Mouse (Mus musculus) heart, embryonic 13.5 days (tissue): Measurements from ENCODE around the gene Actr5. TPM values are rescaled to one million over a fixed set of nuclear protein-coding genes. Genes with fewer than 3 reads are reported as not detected.

Experiments
- ATAC-seq: fragments of 200-750 bp; cut with Nextera tagmentation; 2 replicates; pipeline ENCODE4 v1.8.0; 2017; ENCODE audit warnings: moderate TSS enrichment; ENCODE audit not compliant: insufficient number of reproducible peaks, low FRiP score, low TSS enrichment; ENCODE audit errors: extremely low read depth
- H3K27ac ChIP-seq: fragments of 300-500 bp; sonication (generic); replicated peaks from 2 replicates; pipeline ENCODE4 v1.5.1; 2015; ENCODE audit warnings: moderate library complexity, mild to moderate bottlenecking, inconsistent platforms
- H3K27me3 ChIP-seq: fragments of 300-500 bp; sonication (generic); replicated peaks from 2 replicates; pipeline ENCODE4 v1.6.1; 2015; ENCODE audit warnings: mild to moderate bottlenecking, inconsistent platforms
- H3K36me3 ChIP-seq: fragments of 300-500 bp; sonication (generic); 2 replicates; pipeline ENCODE4 v1.6.1; 2015; ENCODE audit warnings: mild to moderate bottlenecking, inconsistent platforms
- H3K4me1 ChIP-seq: fragments of 300-500 bp; sonication (generic); 2 replicates; pipeline ENCODE4 v1.6.1; 2015; ENCODE audit warnings: inconsistent platforms
- H3K4me2 ChIP-seq: fragments of 300-500 bp; sonication (generic); 2 replicates; pipeline ENCODE4 v1.6.1; 2015; ENCODE audit warnings: inconsistent platforms, mild to moderate bottlenecking, moderate library complexity
- H3K4me3 ChIP-seq: fragments of 300-500 bp; sonication (generic); 2 replicates; pipeline ENCODE4 v1.5.1; 2015; ENCODE audit warnings: moderate library complexity, mild to moderate bottlenecking, inconsistent platforms
- H3K9ac ChIP-seq: fragments of 300-500 bp; sonication (generic); 2 replicates; pipeline ENCODE4 v1.6.1; 2015; ENCODE audit warnings: inconsistent platforms, mild to moderate bottlenecking, moderate library complexity
- H3K9me3 ChIP-seq: fragments of 300-500 bp; sonication (generic); 2 replicates; pipeline ENCODE4 v1.6.1; 2016; ENCODE audit warnings: inconsistent platforms
- WGBS: fragments of 180-500 bp; shearing (Covaris S2); methylation state at CpG from one replicate; pipeline ENCODE4 v1.1.7; 2015; ENCODE audit warnings: mixed read lengths; 5-methylcytosine and 5-hydroxymethylcytosine counted together
- microRNA counts: library from miRNA; unstranded; fragments of <30 nt; microRNA quantifications from one replicate; lab custom pipeline; 2016
- microRNA-seq: library from miRNA; unstranded; fragments of <30 nt; microRNA quantifications from one replicate; pipeline ENCODE4, GENCODE M21; 2016
- polyA plus RNA-seq: library from polyadenylated mRNA; unstranded; fragments of >200 nt; fragmentation: Nextera tagmentation; extraction: Ambion mirVana; gene quantifications from 2 replicates; pipeline ENCODE4 v1.2.1, GENCODE M21; 2015

Actr5 gene
- polyA plus RNA-seq, 1 experiment from 2014 or later, result 7.6 TPM

GRCm38 (mm10) chr2:158680357-158680889, 55.7 kb downstream of the Actr5 start:
- H3K4me1 ChIP-seq, result peaks cover 15% of the 10 kb centered on the region
- no peak overlapping the region for H3K4me2 ChIP-seq
- ATAC-seq, result no peak
- H3K9me3 ChIP-seq, result no peaks in the 10 kb centered on the region
- no peak overlapping the region for H3K9ac ChIP-seq
- H3K27me3 ChIP-seq, result no peaks in the 10 kb centered on the region
- WGBS, result 69% methylated on average over 10 of the region's 10 CpGs
- no peak overlapping the region for H3K4me3 ChIP-seq
- no peak overlapping the region for H3K27ac ChIP-seq
- no peaks in the 10 kb centered on the region for H3K36me3 ChIP-seq

GRCm38 (mm10) chr2:158681714-158682113, 57.0 kb downstream of the Actr5 start:
- Histone ChIP-seq H3K27me3 (no peaks in the 10 kb centered on the region), H3K36me3 (no peaks in the 10 kb centered on the region), H3K9ac (no peak overlapping the region), H3K4me3 (no peak overlapping the region), H3K9me3 (no peaks in the 10 kb centered on the region), H3K4me2 (no peak overlapping the region), H3K4me1 (peaks cover 11% of the 10 kb centered on the region), H3K27ac (no peak overlapping the region)
- no peak for ATAC-seq
- 71% methylated on average over 6 of the region's 6 CpGs for WGBS

- Histone ChIP-seq H3K4me1 (peaks cover 11% of the 10 kb centered on the region), H3K27me3 (no peaks in the 10 kb centered on the region), H3K4me3 (no peak overlapping the region), H3K4me2 (no peak overlapping the region), H3K9ac (no peak overlapping the region), H3K9me3 (no peaks in the 10 kb centered on the region), H3K36me3 (no peaks in the 10 kb centered on the region), H3K27ac (no peak overlapping the region)
- no peak for ATAC-seq
- 60% methylated on average over 11 of the region's 11 CpGs for WGBS
These were observed 57.8 kb downstream of the Actr5 start for GRCm38 (mm10) chr2:158682344-158683037.

GRCm38 (mm10) chr2:158683038-158683413, 58.3 kb downstream of the Actr5 start:
- ATAC-seq, result no peak
- no peak overlapping the region for H3K9ac ChIP-seq
- 22% methylated on average over 4 of the region's 4 CpGs for WGBS

GRCm38 (mm10) chr2:158684247-158684843, 59.7 kb downstream of the Actr5 start:
- Histone ChIP-seq H3K4me1 (peaks cover 24% of the 10 kb centered on the region), H3K4me2 (no peak overlapping the region), H3K4me3 (no peak overlapping the region), H3K27me3 (no peaks in the 10 kb centered on the region), H3K36me3 (no peaks in the 10 kb centered on the region), H3K9ac (no peak overlapping the region), H3K27ac (no peak overlapping the region), H3K9me3 (no peaks in the 10 kb centered on the region)
- 46% methylated on average over 9 of the region's 9 CpGs for WGBS
- no peak for ATAC-seq

More at GRCm38 (mm10) chr2:158683038-158683413, 58.3 kb downstream of the Actr5 start:
- Histone ChIP-seq H3K9me3 (no peaks in the 10 kb centered on the region), H3K36me3 (no peaks in the 10 kb centered on the region), H3K27me3 (no peaks in the 10 kb centered on the region), H3K4me1 (peaks cover 11% of the 10 kb centered on the region), H3K4me3 (no peak overlapping the region), H3K4me2 (no peak overlapping the region), H3K27ac (no peak overlapping the region)

- no peak for ATAC-seq
- Histone ChIP-seq H3K4me1 (peaks cover 30% of the 10 kb centered on the region), H3K27me3 (no peaks in the 10 kb centered on the region), H3K27ac (no peak overlapping the region), H3K9ac (no peak overlapping the region), H3K4me3 (no peak overlapping the region), H3K9me3 (no peaks in the 10 kb centered on the region), H3K36me3 (no peaks in the 10 kb centered on the region), H3K4me2 (no peak overlapping the region)
- 71% methylated on average over 3 of the region's 3 CpGs for WGBS
These were observed 60.2 kb downstream of the Actr5 start for GRCm38 (mm10) chr2:158684910-158685309.

- no peak overlapping the region for H3K27ac ChIP-seq
- no peak for ATAC-seq
- H3K4me3 ChIP-seq, result no peak overlapping the region
- H3K9me3 ChIP-seq, result no peaks in the 10 kb centered on the region
- peaks cover 31% of the 10 kb centered on the region for H3K4me1 ChIP-seq
- no peak overlapping the region for H3K4me2 ChIP-seq
- no peaks in the 10 kb centered on the region for H3K27me3 ChIP-seq
- H3K9ac ChIP-seq, result no peak overlapping the region
- 60% methylated on average over 2 of the region's 2 CpGs for WGBS
- H3K36me3 ChIP-seq, result no peaks in the 10 kb centered on the region
These were observed 61.7 kb downstream of the Actr5 start for GRCm38 (mm10) chr2:158686394-158686793.

GRCm38 (mm10) chr2:158687804-158688241, 63.1 kb downstream of the Actr5 start:
- H3K9me3 ChIP-seq, result no peaks in the 10 kb centered on the region
- 0 out of 2 replicates have a peak overlapping the region, but pooled peaks have one; percentile 40 for H3K9ac ChIP-seq
- no peaks in the 10 kb centered on the region for H3K27me3 ChIP-seq
- H3K4me1 ChIP-seq, result peaks cover 29% of the 10 kb centered on the region
- H3K36me3 ChIP-seq, result no peaks in the 10 kb centered on the region
- peak overlapping the region; percentile 17; the same call in 1 of the 2 replicates for H3K4me3 ChIP-seq
- no peak for ATAC-seq
- peak overlapping the region; percentile 56 for H3K4me2 ChIP-seq
- H3K27ac ChIP-seq, result peak overlapping the region; percentile 50; the same call in 1 of the 2 replicates
- WGBS, result 37% methylated on average over 25 of the region's 25 CpGs

MicroRNAs encoded within 50 kb of the gene (microRNA counts, 519-probe panel; counts per million panel counts)
- 209 counts per million, percentile 61 among the panel's probes with 10 or more counts for microRNA mmu-miR-3474 (lab: Ali Mortazavi, UCI)

Small RNA genes within 50 kb of the gene (microRNA-seq; reads per million reads assigned to microRNA genes)
- gene Mir3474, result 3.3 reads per million, percentile 12 among the genes with 10 or more reads in this experiment

Other genes starting within 250 kb of the Actr5 start
- 0.60 and 0.95 TPM in 2 replicates for gene Snhg11, start 249.2 kb upstream of the Actr5 start, polyA plus RNA-seq
- gene Ralgapb, start 215.0 kb upstream of the Actr5 start, polyA plus RNA-seq, result 10.7 and 11.2 TPM in 2 replicates
- gene Adig, start 122.3 kb upstream of the Actr5 start, polyA plus RNA-seq, result not detected in 2 replicates
- gene Arhgap40, start 112.1 kb upstream of the Actr5 start, polyA plus RNA-seq, result not detected in 2 replicates
- not detected in 2 replicates for gene Slc32a1, start 14.1 kb upstream of the Actr5 start, polyA plus RNA-seq
- 4.5 and 4.9 TPM in 2 replicates for gene Ppp1r16b, start 40.5 kb downstream of the Actr5 start, polyA plus RNA-seq
- gene Fam83d, start 143.2 kb downstream of the Actr5 start, polyA plus RNA-seq, result 56.7 and 56.9 TPM in 2 replicates
- gene Dhx35, start 169.9 kb downstream of the Actr5 start, polyA plus RNA-seq, result 10.6 and 11.8 TPM in 2 replicates